ENCODE assay signal across 9 mouse cellular contexts in genomic region chr11:115716410-115717338, GRCm38 (mm10). TPM values are rescaled to one million over a fixed set of nuclear protein-coding genes. Genes with fewer than 3 reads are reported as not detected.
A peak's percentile ranks its signal among the peaks of the same experiment; 100 is the strongest.
DNase-seq lines count a peak whose midpoint lies in the region; ATAC-seq and TF ChIP-seq lines count a peak whose summit lies in the region.
"Had no signal": no experiment of that assay in that cellular context is flagged by ENCODE, and none has a peak within 500 bp of the region (broad histone marks: within the 10 kb centered on the region; RNA-seq: fewer than 3 reads in every experiment).

No protein-coding gene starts in this region.

- no peak for TF ChIP-seq CTCF in kidney, adult 2 months (conservative IDR thresholded peaks at IDR 0.05; ENCODE audit: insufficient read depth, insufficient read length, low read depth, low read length)

- H3K4me3 ChIP-seq in kidney, adult 2 months (ENCODE audit: insufficient read depth, low read depth, low read length): no peak overlapping the region
- no peak overlapping the region for H3K4me3 ChIP-seq in forebrain, embryonic 11.5 days (ENCODE audit: low read depth, low read length)
- H3K4me3 ChIP-seq in forebrain, embryonic 14.5 days (ENCODE audit: low read depth, low read length): no peak overlapping the region
- H3K4me3 ChIP-seq: neural tube, embryonic 13.5 days had no signal

- no peaks in the 10 kb centered on the region for H3K4me1 ChIP-seq in kidney, adult 2 months (ENCODE audit: control insufficient read depth, insufficient read depth, low read length)
- no peaks in the 10 kb centered on the region for H3K4me1 ChIP-seq in forebrain, embryonic 11.5 days (replicated peaks; ENCODE audit: control insufficient read depth, insufficient read depth, low read length)
- H3K4me1 ChIP-seq in forebrain, embryonic 14.5 days (ENCODE audit: control insufficient read depth, insufficient read depth, low read length): no peaks in the 10 kb centered on the region
- H3K4me1 ChIP-seq: neural tube, embryonic 13.5 days had no signal

- ATAC-seq in activated CD4-positive, CD25-positive, alpha-beta regulatory T cell, adult 4 months: peak; percentile 38
- peak; percentile 62 for ATAC-seq in megakaryocyte, adult 5-6 weeks (ENCODE audit: poor library complexity, severe bottlenecking)
- ATAC-seq in forebrain, embryonic 11.5 days (replicated peaks; ENCODE audit: low FRiP score): no peak
- ATAC-seq in forebrain, embryonic 14.5 days: no peak

- H3K9me3 ChIP-seq in forebrain, embryonic 11.5 days (ENCODE audit: control insufficient read depth, low read length): no peaks in the 10 kb centered on the region
- H3K9me3 ChIP-seq in forebrain, embryonic 14.5 days (replicated peaks; ENCODE audit: control insufficient read depth, low read length): no peaks in the 10 kb centered on the region
- H3K9me3 ChIP-seq: neural tube, embryonic 13.5 days had no signal

- no peak overlapping the region for H3K9ac ChIP-seq in forebrain, embryonic 11.5 days (ENCODE audit: low read length)
- H3K9ac ChIP-seq in forebrain, embryonic 14.5 days (ENCODE audit: low read length): no peak overlapping the region
- H3K9ac ChIP-seq: neural tube, embryonic 13.5 days had no signal

- peak; percentile 69 for DNase-seq in kidney, adult 2 months
- no peak for DNase-seq in kidney, adult 18-20 months
- DNase-seq in thymus, adult 18-20 months: peak; percentile 19 to 44
- no peak for DNase-seq in forebrain, embryonic 11.5 days (ENCODE audit: low spot score)
- no peak for DNase-seq in cerebellum, postnatal 25 days
- DNase-seq in forebrain, embryonic 14.5 days (ENCODE audit: low spot score): no peak

- WGBS in kidney, adult 2 months: 56% methylated on average over 15 of the region's 15 CpGs
- 75% methylated on average over 15 of the region's 15 CpGs for WGBS in forebrain, embryonic 11.5 days
- 78% methylated on average over 14 of the region's 15 CpGs for WGBS in forebrain, embryonic 14.5 days

- TF ChIP-seq POLR2A in kidney, adult 2 months (IDR thresholded peaks at IDR 0.05; ENCODE audit: low read depth, low read length): no peak

- H3K36me3 ChIP-seq in kidney, adult 2 months (ENCODE audit: control insufficient read depth, insufficient read depth, low read length): no peaks in the 10 kb centered on the region
- no peaks in the 10 kb centered on the region for H3K36me3 ChIP-seq in forebrain, embryonic 11.5 days (ENCODE audit: control insufficient read depth, insufficient read depth, low read length)
- H3K36me3 ChIP-seq in forebrain, embryonic 14.5 days (ENCODE audit: control insufficient read depth, insufficient read depth, low read length): no peaks in the 10 kb centered on the region
- H3K36me3 ChIP-seq: neural tube, embryonic 13.5 days had no signal

- no peaks in the 10 kb centered on the region for H3K27me3 ChIP-seq in kidney, adult 2 months (replicated peaks; ENCODE audit: control insufficient read depth, insufficient read depth, low read length)
- no peaks in the 10 kb centered on the region for H3K27me3 ChIP-seq in forebrain, embryonic 11.5 days (ENCODE audit: control insufficient read depth, insufficient read depth, low read length)
- no peaks in the 10 kb centered on the region for H3K27me3 ChIP-seq in forebrain, embryonic 14.5 days (replicated peaks; ENCODE audit: control insufficient read depth, insufficient read depth, low read length)
- H3K27me3 ChIP-seq: neural tube, embryonic 13.5 days had no signal

- H3K4me2 ChIP-seq in forebrain, embryonic 11.5 days (ENCODE audit: low read depth, low read length, severe bottlenecking): no peak overlapping the region
- no peak overlapping the region for H3K4me2 ChIP-seq in forebrain, embryonic 14.5 days (ENCODE audit: low read length)
- H3K4me2 ChIP-seq: neural tube, embryonic 13.5 days had no signal

- no peak overlapping the region for H3K27ac ChIP-seq in kidney, adult 2 months (ENCODE audit: insufficient read depth, low read depth, low read length)
- H3K27ac ChIP-seq in forebrain, embryonic 11.5 days (ENCODE audit: low read depth, low read length): no peak overlapping the region
- no peak overlapping the region for H3K27ac ChIP-seq in forebrain, embryonic 14.5 days (ENCODE audit: low read depth, low read length)
- H3K27ac ChIP-seq: neural tube, embryonic 13.5 days had no signal

RNA-seq across cellular contexts. Expression of gene Grb2, which starts 8.3 kb away (rescaled TPM):
- 34.1 and 42.6 TPM in 2 replicates for polyA plus RNA-seq in kidney, adult 2 months (2012; rRNA removed)
- 10 to 100 TPM; 28.3 to 34.4 TPM for polyA plus RNA-seq in activated CD4-positive, CD25-positive, alpha-beta regulatory T cell, adult 4 months (2017; shearing (Covaris generic))
- total RNA-seq in megakaryocyte, adult 5-6 weeks (2015): 109 TPM in 2 replicates
- 68.7 and 124 TPM in 2 replicates for total RNA-seq in megakaryocyte, adult 5-6 weeks (2017)
- 63.0 and 71.4 TPM in 2 replicates for polyA plus RNA-seq in forebrain, embryonic 11.5 days (2014; fragmentation: Nextera tagmentation; extraction: Ambion mirVana)
- 108 and 113 TPM in 2 replicates for polyA plus RNA-seq in forebrain, embryonic 14.5 days (2014; fragmentation: Nextera tagmentation; extraction: Ambion mirVana)

RNA-seq across cellular contexts. Expression of gene Tmem94, which starts 48.6 kb away (rescaled TPM):
- polyA plus RNA-seq in kidney, adult 2 months (2012; rRNA removed): 77.1 and 97.8 TPM in 2 replicates
- 10 to 100 TPM in 1 of 2 experiments, 1 to 10 TPM in 1; 9.2 to 14.6 TPM for polyA plus RNA-seq in activated CD4-positive, CD25-positive, alpha-beta regulatory T cell, adult 4 months (2017; shearing (Covaris generic))
- 16.1 and 17.1 TPM in 2 replicates for total RNA-seq in megakaryocyte, adult 5-6 weeks (2015)
- 15.9 and 18.8 TPM in 2 replicates for total RNA-seq in megakaryocyte, adult 5-6 weeks (2017)
- 25.9 and 28.9 TPM in 2 replicates for polyA plus RNA-seq in forebrain, embryonic 11.5 days (2014; fragmentation: Nextera tagmentation; extraction: Ambion mirVana)
- 12.4 and 19.6 TPM in 2 replicates for polyA plus RNA-seq in forebrain, embryonic 14.5 days (2014; fragmentation: Nextera tagmentation; extraction: Ambion mirVana)

Comparison
In these comparisons a context has a peak if more than half of its experiments do, and no peak if none do; other contexts are left out.
1. DNase-seq: peak in kidney, adult 2 months (single experiment) and thymus, adult 18-20 months (2 of 2); none in kidney, adult 18-20 months (single experiment), forebrain, embryonic 11.5 days (single experiment), cerebellum, postnatal 25 days (0 of 2) and forebrain, embryonic 14.5 days (single experiment).
2. ATAC-seq: peak in activated CD4-positive, CD25-positive, alpha-beta regulatory T cell, adult 4 months (single experiment) and megakaryocyte, adult 5-6 weeks (single experiment); none in forebrain, embryonic 11.5 days (single experiment) and forebrain, embryonic 14.5 days (single experiment).